Mouse (Mus musculus) forebrain, postnatal 0 days (tissue): Measurements from ENCODE around the gene Vmn2r118. TPM values are rescaled to one million over a fixed set of nuclear protein-coding genes. Genes with fewer than 3 reads are reported as not detected.
A peak's percentile ranks its signal among the peaks of the same experiment; 100 is the strongest.

Experiments used
- ATAC-seq: fragments of 200-750 bp; cut with Nextera tagmentation; 2 replicates; pipeline ENCODE4 v1.8.0; 2017; ENCODE audit warnings: mild to moderate bottlenecking, moderate library complexity
- DNase-seq: peaks from one replicate; pipeline ENCODE4 v3.0.0-alpha.2; 2015
- H3K27ac ChIP-seq: fragments of 300-500 bp; sonication (generic); 2 replicates; pipeline ENCODE4 v1.5.1; 2014; ENCODE audit warnings: low read depth, mild to moderate bottlenecking, antibody characterized with exemption, low read length, moderate library complexity, mixed read lengths
- H3K27me3 ChIP-seq: fragments of 300-500 bp; sonication (generic); 2 replicates; pipeline ENCODE4 v1.6.1; 2014; ENCODE audit warnings: mild to moderate bottlenecking, low read length, mixed read lengths; ENCODE audit not compliant: insufficient read depth
- H3K36me3 ChIP-seq: fragments of 300-500 bp; sonication (generic); 2 replicates; pipeline ENCODE4 v1.6.1; 2014; ENCODE audit warnings: mild to moderate bottlenecking, moderate library complexity; ENCODE audit not compliant: insufficient read depth
- H3K4me1 ChIP-seq: fragments of 300-500 bp; sonication (generic); 2 replicates; pipeline ENCODE4 v1.6.1; 2014; ENCODE audit warnings: antibody characterized with exemption; ENCODE audit not compliant: insufficient read depth
- H3K4me2 ChIP-seq: fragments of 300-500 bp; sonication (generic); 2 replicates; pipeline ENCODE4 v1.6.1; 2014; ENCODE audit warnings: low read depth, mild to moderate bottlenecking, moderate library complexity
- H3K4me3 ChIP-seq: fragments of 300-500 bp; sonication (generic); 2 replicates; pipeline ENCODE4 v1.5.1; 2014; ENCODE audit warnings: low read depth, low read length, mixed read lengths
- H3K9ac ChIP-seq: fragments of 300-500 bp; sonication (generic); 2 replicates; pipeline ENCODE4 v1.6.1; 2014; ENCODE audit warnings: mild to moderate bottlenecking
- H3K9me3 ChIP-seq: fragments of 300-500 bp; sonication (generic); 2 replicates; pipeline ENCODE4 v1.6.1; 2016; ENCODE audit warnings: low read length
- CTCF ChIP-seq: sonication (generic); IDR thresholded peaks from 2 replicates; pipeline ENCODE4 v1.5.1; 2016; ENCODE audit warnings: antibody characterized with exemption, control low read depth, low read depth
- WGBS: fragments of 180-500 bp; shearing (Covaris S2); extraction: QIAGEN DNeasy Blood & Tissue Kit; methylation state at CpG from one replicate; pipeline ENCODE4 v1.1.7; 2014; 5-methylcytosine and 5-hydroxymethylcytosine counted together
- polyA plus RNA-seq: library from polyadenylated mRNA; unstranded; fragments of >200 nt; fragmentation: Nextera tagmentation; extraction: Ambion mirVana; gene quantifications from 2 replicates; pipeline ENCODE4 v1.2.1, GENCODE M21; 2015
- total RNA-seq: library from RNA; depleted of rRNA; stranded (reverse); fragments of >200 nt; gene quantifications from 2 replicates; pipeline ENCODE4 v1.2.3, GENCODE M21; 2014; rRNA removed

The Vmn2r118 gene
- total RNA-seq, result under 0.01 TPM in 1 of 2 replicates, not detected in the other
- polyA plus RNA-seq, result not detected in 2 replicates

DNA sequence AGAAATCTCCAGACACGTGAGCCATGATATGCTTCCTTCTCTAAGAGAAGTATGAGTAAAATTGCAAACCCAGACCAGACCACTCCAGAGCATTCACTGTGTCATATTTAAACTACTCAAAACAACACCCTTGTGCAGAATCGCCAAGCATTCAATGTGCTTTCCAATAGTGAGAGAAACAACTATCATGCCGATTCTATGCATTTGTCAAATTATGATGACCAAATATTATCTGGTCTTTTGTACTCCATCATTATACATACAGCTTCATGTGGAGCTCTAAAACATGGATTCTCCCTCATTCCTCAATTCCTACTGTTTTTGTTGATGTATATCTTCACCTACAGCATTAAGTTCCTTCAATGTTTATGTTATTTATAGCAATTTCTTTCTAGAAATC is at the start of gene Vmn2r118:
Vmn2r118 (minus strand) TSS at position 101 of the 400 bp plus-strand sequence.
- no peak within 1 kb of the TSS for H3K4me2 ChIP-seq
- WGBS, result 81% methylated on average over 3 of the region's 3 CpGs

GRCm38 (mm10) chr17:55661099-55661498 is 36.1 kb upstream of the Vmn2r118 start:
- TF ChIP-seq CTCF, result no peak
- H3K27me3 ChIP-seq, result no peaks in the 10 kb centered on the region
- no peak for DNase-seq
- no peak overlapping the region for H3K4me2 ChIP-seq
- WGBS, result 95% methylated on average over 2 of the region's 2 CpGs
- H3K9ac ChIP-seq, result no peak overlapping the region
- no peak overlapping the region for H3K4me3 ChIP-seq
- no peaks in the 10 kb centered on the region for H3K4me1 ChIP-seq
- no peaks in the 10 kb centered on the region for H3K9me3 ChIP-seq
- ATAC-seq, result no peak
- H3K27ac ChIP-seq, result no peak overlapping the region
- H3K36me3 ChIP-seq, result peaks cover 27% of the 10 kb centered on the region

More for the DNA sequence above, at the start of gene Vmn2r118:
- Histone ChIP-seq H3K4me3 (no peak within 1 kb of the TSS), H3K9ac (no peak within 1 kb of the TSS), H3K36me3 (no peaks in the 10 kb centered on the region), H3K27ac (no peak within 1 kb of the TSS), H3K9me3 (no peaks in the 10 kb centered on the region), H3K4me1 (no peaks in the 10 kb centered on the region), H3K27me3 (no peaks in the 10 kb centered on the region)
- no peak for ATAC-seq
- TF ChIP-seq CTCF, result no peak
- no peak for DNase-seq

DNA sequence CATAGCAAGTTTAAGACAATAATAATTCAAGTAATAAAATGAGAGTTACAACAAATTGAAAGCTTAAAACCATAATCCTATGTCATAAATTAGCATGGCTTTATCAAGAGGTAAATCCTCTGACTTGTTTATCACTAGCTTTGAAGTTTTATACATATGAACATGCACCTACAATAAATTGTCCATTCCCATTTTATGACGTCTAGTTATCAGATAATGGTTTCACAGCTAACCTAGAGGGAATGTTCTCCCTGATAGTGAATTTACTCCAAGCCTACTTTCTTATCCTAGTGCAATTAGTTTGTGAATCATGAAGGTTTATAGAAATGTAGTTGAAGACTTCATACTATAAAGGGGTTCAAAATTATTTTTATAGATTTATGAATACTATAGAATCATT is 34.2 kb downstream of the Vmn2r118 start:
- TF ChIP-seq CTCF, result no peak
- ATAC-seq, result no peak
- no peak overlapping the region for H3K4me3 ChIP-seq
- no peaks in the 10 kb centered on the region for H3K27me3 ChIP-seq
- H3K4me1 ChIP-seq, result no peaks in the 10 kb centered on the region
- 86% methylated on average over 1 of the region's 1 CpGs for WGBS
- no peak overlapping the region for H3K4me2 ChIP-seq
- no peak overlapping the region for H3K27ac ChIP-seq
- no peak overlapping the region for H3K9ac ChIP-seq
- H3K9me3 ChIP-seq, result no peaks in the 10 kb centered on the region
- DNase-seq, result no peak
- H3K36me3 ChIP-seq, result no peaks in the 10 kb centered on the region

DNA sequence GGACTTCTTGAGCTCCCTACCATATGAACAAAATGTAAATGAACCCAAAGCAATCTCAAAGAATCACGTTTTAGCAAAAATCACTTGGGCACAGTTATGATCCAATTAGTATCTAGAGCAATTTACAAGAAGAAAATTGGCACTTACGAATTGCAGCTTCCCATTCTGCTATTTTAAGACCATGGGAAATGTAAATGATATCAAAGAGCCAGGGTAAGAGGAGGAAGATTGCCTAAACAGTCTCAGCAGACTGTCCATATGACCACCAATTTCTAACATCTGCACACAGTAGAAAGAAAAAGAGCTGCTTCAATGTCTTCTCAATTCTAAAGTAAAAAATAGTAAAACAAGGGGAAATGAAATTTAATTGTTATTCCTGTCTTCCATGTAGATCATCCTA is 63.2 kb downstream of the Vmn2r118 start:
- H3K9ac ChIP-seq, result no peak overlapping the region
- WGBS, result 47% methylated on average over 2 of the region's 2 CpGs

DNA sequence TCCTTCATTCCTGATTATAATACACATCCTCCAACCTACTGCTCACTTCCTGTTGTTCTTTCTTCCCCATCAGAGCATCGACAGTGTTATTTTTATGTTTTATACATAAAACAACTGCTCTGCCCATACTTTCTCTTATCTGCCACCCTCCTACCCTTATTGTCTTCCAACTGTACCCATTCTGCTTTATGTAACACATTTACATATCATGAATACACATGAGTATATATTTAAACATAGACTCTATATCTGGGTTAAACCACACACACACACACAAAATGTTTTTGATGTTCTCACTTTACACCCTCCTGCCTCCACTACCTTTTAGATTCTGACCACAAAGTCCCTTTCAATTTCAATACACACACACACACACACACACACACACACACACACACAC is 76.5 kb downstream of the Vmn2r118 start:
- DNase-seq (no peak), ATAC-seq (peak; percentile 71)
- H3K4me3 ChIP-seq, result no peak overlapping the region
- WGBS, result 68% methylated on average over 1 of the region's 1 CpGs
- H3K4me2 ChIP-seq, result no peak overlapping the region
- TF ChIP-seq CTCF, result no peak
- no peak overlapping the region for H3K9ac ChIP-seq
- H3K27ac ChIP-seq, result no peak overlapping the region
- H3K27me3 ChIP-seq, result no peaks in the 10 kb centered on the region
- H3K4me1 ChIP-seq, result no peaks in the 10 kb centered on the region
- no peaks in the 10 kb centered on the region for H3K9me3 ChIP-seq
- H3K36me3 ChIP-seq, result no peaks in the 10 kb centered on the region

More for the DNA sequence above, 63.2 kb downstream of the Vmn2r118 start:
- no peaks in the 10 kb centered on the region for H3K27me3 ChIP-seq
- no peaks in the 10 kb centered on the region for H3K9me3 ChIP-seq
- H3K4me3 ChIP-seq, result no peak overlapping the region
- no peaks in the 10 kb centered on the region for H3K4me1 ChIP-seq
- ATAC-seq (peak; percentile 78), DNase-seq (peak; percentile 6)
- no peak overlapping the region for H3K4me2 ChIP-seq
- H3K36me3 ChIP-seq, result no peaks in the 10 kb centered on the region
- no peak overlapping the region for H3K27ac ChIP-seq
- TF ChIP-seq CTCF, result no peak

Other genes starting within 250 kb of the Vmn2r118 start
- gene St6gal2, start 179.8 kb downstream of the Vmn2r118 start, total RNA-seq, result 96.4 and 102 TPM in 2 replicates
- gene St6gal2, start 179.8 kb downstream of the Vmn2r118 start, polyA plus RNA-seq, result 35.7 and 40.3 TPM in 2 replicates
- gene Pot1b, start 87.4 kb upstream of the Vmn2r118 start, total RNA-seq, result 8.6 and 10.6 TPM in 2 replicates
- 1.1 and 1.8 TPM in 2 replicates for gene Pot1b, start 87.4 kb upstream of the Vmn2r118 start, polyA plus RNA-seq
- 0.05 TPM in 1 of 2 replicates, not detected in the other for gene Adgre4, start 124.8 kb upstream of the Vmn2r118 start, total RNA-seq
- gene Adgre4, start 124.8 kb upstream of the Vmn2r118 start, polyA plus RNA-seq, result 0.07 TPM in 1 of 2 replicates, not detected in the other